Mouse (Mus musculus): ENCODE measurements at regions not wholly inside any gene's neighbourhood (a gene's known extent, or its start where the extent isn't known, plus 50 kb on each side); places are given as distances from the start of the nearest gene placed in this dataset.

- no peak overlapping the region for H3K9ac ChIP-seq (ENCODE audit: low read depth, low read length)
- H3K9me3 ChIP-seq (replicated peaks; ENCODE audit: control insufficient read depth, low read length), result no peaks in the 10 kb centered on the region
- H3K27ac ChIP-seq (ENCODE audit: low read length), result no peak overlapping the region
- H3K4me3 ChIP-seq (ENCODE audit: low read depth, low read length), result no peak overlapping the region
- H3K4me2 ChIP-seq (ENCODE audit: low read depth, low read length), result no peak overlapping the region
- no peak for ATAC-seq (ENCODE audit: low read depth)
- H3K36me3 ChIP-seq (ENCODE audit: control insufficient read depth, insufficient read depth), result no peaks in the 10 kb centered on the region
- 77% methylated on average over 3 of the region's 3 CpGs for WGBS (ENCODE audit: insufficient replicate concordance)
- no peaks in the 10 kb centered on the region for H3K27me3 ChIP-seq (ENCODE audit: control insufficient read depth, insufficient read depth, low read depth, low read length)
- peaks cover 23% of the 10 kb centered on the region for H3K4me1 ChIP-seq (ENCODE audit: control insufficient read depth, low read depth, low read length)
Measured at GRCm38 (mm10) chr14:76880851-76881250, 155.7 kb upstream of the Ccdc122 start.

DNA sequence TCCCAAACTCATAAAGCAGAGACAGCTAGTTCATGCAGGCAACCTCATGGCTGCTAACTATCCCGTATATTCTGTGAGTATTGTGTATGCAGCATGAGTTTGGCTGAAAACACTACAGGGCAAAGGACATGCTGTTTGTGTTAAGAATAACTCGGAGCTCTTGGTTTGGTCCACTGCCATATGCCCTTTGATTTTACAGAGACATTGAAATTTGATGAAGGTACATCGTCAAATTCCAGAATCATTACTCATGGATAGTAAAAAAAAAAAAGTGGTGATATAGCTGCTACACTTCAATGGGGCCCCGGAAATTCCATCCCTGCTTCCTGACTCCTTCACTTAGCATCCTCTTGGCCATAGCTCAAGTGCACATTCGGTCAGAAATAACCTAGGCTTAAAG, 159.3 kb upstream of the Ccdc122 start:
- H3K27me3 ChIP-seq (ENCODE audit: control insufficient read depth, insufficient read depth, low read depth, low read length), result no peaks in the 10 kb centered on the region
- H3K9me3 ChIP-seq (replicated peaks; ENCODE audit: control insufficient read depth, low read length), result no peaks in the 10 kb centered on the region
- no peaks in the 10 kb centered on the region for H3K36me3 ChIP-seq (ENCODE audit: control insufficient read depth, insufficient read depth)
- no peak overlapping the region for H3K4me3 ChIP-seq (ENCODE audit: low read depth, low read length)
- H3K4me2 ChIP-seq (ENCODE audit: low read depth, low read length), result no peak overlapping the region
- no peak overlapping the region for H3K27ac ChIP-seq (ENCODE audit: low read length)
- peaks cover 4% of the 10 kb centered on the region for H3K4me1 ChIP-seq (ENCODE audit: control insufficient read depth, low read depth, low read length)
- ATAC-seq (ENCODE audit: low read depth), result no peak
- no peak overlapping the region for H3K9ac ChIP-seq (ENCODE audit: low read depth, low read length)
- 51% methylated on average over 5 of the region's 5 CpGs for WGBS (ENCODE audit: insufficient replicate concordance)

GRCm38 (mm10) chr14:76876015-76876414, 160.6 kb upstream of the Ccdc122 start:
- H3K27me3 ChIP-seq (ENCODE audit: control insufficient read depth, insufficient read depth, low read depth, low read length), result no peaks in the 10 kb centered on the region
- no peaks in the 10 kb centered on the region for H3K9me3 ChIP-seq (replicated peaks; ENCODE audit: control insufficient read depth, low read length)
- no peaks in the 10 kb centered on the region for H3K36me3 ChIP-seq (ENCODE audit: control insufficient read depth, insufficient read depth)
- WGBS (ENCODE audit: insufficient replicate concordance), result 51% methylated on average over 7 of the region's 7 CpGs
- H3K4me3 ChIP-seq (ENCODE audit: low read depth, low read length), result no peak overlapping the region
- H3K9ac ChIP-seq (ENCODE audit: low read depth, low read length), result no peak overlapping the region
- no peak for ATAC-seq (ENCODE audit: low read depth)
- H3K4me2 ChIP-seq (ENCODE audit: low read depth, low read length), result no peak overlapping the region
- H3K27ac ChIP-seq (ENCODE audit: low read length), result no peak overlapping the region; the same call in 1 of the 2 replicates
- H3K4me1 ChIP-seq (ENCODE audit: control insufficient read depth, low read depth, low read length), result no peaks in the 10 kb centered on the region

DNA sequence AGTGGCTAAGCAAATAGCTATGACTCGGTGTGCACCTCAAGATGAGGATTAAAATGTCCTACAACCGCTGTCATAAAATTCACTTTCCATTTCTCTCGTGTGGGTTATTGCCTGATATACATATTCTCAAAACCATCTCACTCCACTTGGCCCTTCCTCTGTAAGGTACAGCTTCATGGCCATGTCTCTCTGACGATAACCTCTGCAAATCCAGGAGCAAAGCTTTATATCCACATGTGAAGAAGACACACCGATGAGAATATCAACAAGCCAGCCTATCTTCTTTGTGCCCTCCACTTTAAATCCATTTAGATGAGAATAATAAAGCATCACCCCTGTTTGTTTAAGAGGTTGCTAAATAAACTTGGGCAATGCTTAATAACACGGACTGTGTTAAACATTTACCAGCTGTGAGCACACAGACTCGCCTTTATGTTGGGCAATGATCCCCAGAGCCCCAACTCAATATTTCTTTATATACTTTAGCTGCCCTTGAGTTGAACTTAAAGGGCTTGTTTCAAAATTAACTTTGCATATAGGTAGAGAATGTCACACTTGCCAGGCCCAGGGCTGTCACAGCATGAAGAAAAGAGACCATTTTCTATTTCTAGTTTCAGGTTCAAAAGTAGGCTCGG, 161.2 kb upstream of the Ccdc122 start:
- Histone ChIP-seq H3K36me3 (ENCODE audit: control insufficient read depth, insufficient read depth) (no peaks in the 10 kb centered on the region), H3K4me2 (ENCODE audit: low read depth, low read length) (no peak overlapping the region), H3K4me1 (ENCODE audit: control insufficient read depth, low read depth, low read length) (no peaks in the 10 kb centered on the region), H3K9ac (ENCODE audit: low read depth, low read length) (no peak overlapping the region), H3K27me3 (ENCODE audit: control insufficient read depth, insufficient read depth, low read depth, low read length) (no peaks in the 10 kb centered on the region), H3K27ac (ENCODE audit: low read length) (peak overlapping the region; percentile 65), H3K4me3 (ENCODE audit: low read depth, low read length) (no peak overlapping the region), H3K9me3 (replicated peaks; ENCODE audit: control insufficient read depth, low read length) (no peaks in the 10 kb centered on the region)
- WGBS (ENCODE audit: insufficient replicate concordance), result 47% methylated on average over 8 of the region's 8 CpGs
- peak; percentile 84 for ATAC-seq (ENCODE audit: low read depth)

DNA sequence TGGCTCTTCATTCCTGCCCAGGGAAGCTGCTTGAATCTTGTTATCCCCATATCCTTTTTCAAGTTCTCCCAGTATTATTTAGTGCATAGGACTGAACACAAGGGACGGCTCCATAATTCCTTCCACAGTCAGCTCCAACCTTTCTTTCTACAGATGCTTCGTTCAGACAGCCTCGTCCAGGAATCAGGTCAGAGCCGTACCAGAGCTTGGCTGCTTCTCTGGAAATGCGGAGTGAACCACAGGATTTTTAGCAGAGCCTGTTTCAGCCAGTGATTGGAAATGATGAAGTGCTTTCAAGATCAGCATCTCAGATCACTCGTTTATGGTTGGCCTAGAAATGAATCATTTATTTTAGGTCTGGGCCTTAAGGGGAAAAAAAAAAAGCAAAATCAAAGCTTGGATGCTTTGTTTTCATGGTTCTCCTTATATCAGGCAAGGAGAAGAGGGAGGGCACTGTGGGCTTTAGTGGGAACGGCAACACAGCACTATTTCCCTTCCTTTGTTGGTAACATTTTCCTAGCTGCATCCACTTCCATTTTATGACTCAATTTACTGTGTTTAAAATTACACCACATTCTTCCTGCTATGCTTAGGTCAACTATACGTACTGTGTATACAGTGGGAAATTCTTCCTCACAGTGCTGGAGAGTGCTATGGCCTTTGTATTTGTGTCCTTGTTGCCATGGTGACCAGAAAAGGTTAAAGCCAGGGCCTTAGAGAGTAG, 161.9 kb upstream of the Ccdc122 start:
- ATAC-seq (ENCODE audit: low read depth), result peak; percentile 87
- Histone ChIP-seq H3K4me2 (ENCODE audit: low read depth, low read length) (no peak overlapping the region), H3K27ac (ENCODE audit: low read length) (peak overlapping the region; percentile 64), H3K9ac (ENCODE audit: low read depth, low read length) (no peak overlapping the region), H3K36me3 (ENCODE audit: control insufficient read depth, insufficient read depth) (no peaks in the 10 kb centered on the region), H3K27me3 (ENCODE audit: control insufficient read depth, insufficient read depth, low read depth, low read length) (no peaks in the 10 kb centered on the region), H3K4me1 (ENCODE audit: control insufficient read depth, low read depth, low read length) (no peaks in the 10 kb centered on the region), H3K4me3 (ENCODE audit: low read depth, low read length) (no peak overlapping the region), H3K9me3 (replicated peaks; ENCODE audit: control insufficient read depth, low read length) (no peaks in the 10 kb centered on the region)
- WGBS (ENCODE audit: insufficient replicate concordance), result 51% methylated on average over 8 of the region's 8 CpGs

DNA sequence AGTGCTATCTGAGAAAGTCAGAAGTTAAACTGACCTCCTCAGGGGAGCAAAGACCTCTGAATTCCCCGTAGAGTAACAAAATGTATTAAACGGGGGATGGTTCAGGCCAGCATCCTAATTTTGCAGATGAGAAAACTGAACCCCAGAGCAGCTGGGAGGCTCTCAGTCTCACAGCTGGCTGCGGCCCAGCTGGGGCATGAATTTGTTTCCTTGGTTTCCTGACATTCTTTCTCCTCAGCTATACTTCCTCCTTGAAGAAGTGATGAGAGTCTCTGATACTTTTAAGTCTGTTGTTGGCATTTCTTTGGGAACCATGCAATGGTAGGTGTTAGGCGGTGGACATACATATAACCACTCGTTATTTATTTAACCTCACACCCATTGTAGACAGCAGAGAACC, 162.9 kb upstream of the Ccdc122 start:
- no peaks in the 10 kb centered on the region for H3K27me3 ChIP-seq (ENCODE audit: control insufficient read depth, insufficient read depth, low read depth, low read length)
- H3K4me3 ChIP-seq (ENCODE audit: low read depth, low read length), result no peak overlapping the region
- no peaks in the 10 kb centered on the region for H3K36me3 ChIP-seq (ENCODE audit: control insufficient read depth, insufficient read depth)
- H3K27ac ChIP-seq (ENCODE audit: low read length), result no peak overlapping the region
- no peaks in the 10 kb centered on the region for H3K4me1 ChIP-seq (ENCODE audit: control insufficient read depth, low read depth, low read length)
- no peak overlapping the region for H3K4me2 ChIP-seq (ENCODE audit: low read depth, low read length)
- no peak for ATAC-seq (ENCODE audit: low read depth)
- WGBS (ENCODE audit: insufficient replicate concordance), result 35% methylated on average over 5 of the region's 5 CpGs
- no peaks in the 10 kb centered on the region for H3K9me3 ChIP-seq (replicated peaks; ENCODE audit: control insufficient read depth, low read length)
- no peak overlapping the region for H3K9ac ChIP-seq (ENCODE audit: low read depth, low read length)

GRCm38 (mm10) chr14:76872976-76873375, 163.6 kb upstream of the Ccdc122 start:
- Histone ChIP-seq H3K36me3 (ENCODE audit: control insufficient read depth, insufficient read depth) (no peaks in the 10 kb centered on the region), H3K4me3 (ENCODE audit: low read depth, low read length) (no peak overlapping the region), H3K4me2 (ENCODE audit: low read depth, low read length) (no peak overlapping the region), H3K27ac (ENCODE audit: low read length) (no peak overlapping the region), H3K9ac (ENCODE audit: low read depth, low read length) (no peak overlapping the region), H3K4me1 (ENCODE audit: control insufficient read depth, low read depth, low read length) (no peaks in the 10 kb centered on the region), H3K9me3 (replicated peaks; ENCODE audit: control insufficient read depth, low read length) (no peaks in the 10 kb centered on the region), H3K27me3 (ENCODE audit: control insufficient read depth, insufficient read depth, low read depth, low read length) (no peaks in the 10 kb centered on the region)
- no peak for ATAC-seq (ENCODE audit: low read depth)
- 77% methylated on average over 6 of the region's 6 CpGs for WGBS (ENCODE audit: insufficient replicate concordance)

DNA sequence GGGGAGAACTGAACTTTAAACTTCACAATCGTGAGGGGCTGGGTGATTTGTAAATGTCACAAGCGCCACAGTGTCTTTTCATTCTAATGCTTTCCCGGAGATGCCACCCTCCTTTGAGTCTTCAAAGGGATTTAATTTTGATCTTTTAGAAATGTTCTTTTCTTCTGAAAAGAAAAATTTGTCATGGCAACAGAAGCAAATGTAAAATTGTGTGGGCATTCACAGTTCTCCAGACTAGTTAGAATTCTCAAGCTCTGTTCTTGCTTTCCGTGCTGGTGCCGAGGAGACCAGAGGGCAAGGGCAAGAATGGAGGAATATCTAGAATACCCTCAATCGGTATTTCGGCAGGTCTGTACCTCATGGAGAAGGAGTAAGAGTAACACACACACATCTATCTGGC, 164.1 kb upstream of the Ccdc122 start:
- H3K9me3 ChIP-seq (replicated peaks; ENCODE audit: control insufficient read depth, low read length), result no peaks in the 10 kb centered on the region
- no peak overlapping the region for H3K27ac ChIP-seq (ENCODE audit: low read length)
- no peaks in the 10 kb centered on the region for H3K27me3 ChIP-seq (ENCODE audit: control insufficient read depth, insufficient read depth, low read depth, low read length)
- no peaks in the 10 kb centered on the region for H3K4me1 ChIP-seq (ENCODE audit: control insufficient read depth, low read depth, low read length)
- 72% methylated on average over 7 of the region's 7 CpGs for WGBS (ENCODE audit: insufficient replicate concordance)
- ATAC-seq (ENCODE audit: low read depth), result no peak
- H3K4me3 ChIP-seq (ENCODE audit: low read depth, low read length), result no peak overlapping the region
- H3K36me3 ChIP-seq (ENCODE audit: control insufficient read depth, insufficient read depth), result no peaks in the 10 kb centered on the region
- H3K9ac ChIP-seq (ENCODE audit: low read depth, low read length), result no peak overlapping the region
- no peak overlapping the region for H3K4me2 ChIP-seq (ENCODE audit: low read depth, low read length)

DNA sequence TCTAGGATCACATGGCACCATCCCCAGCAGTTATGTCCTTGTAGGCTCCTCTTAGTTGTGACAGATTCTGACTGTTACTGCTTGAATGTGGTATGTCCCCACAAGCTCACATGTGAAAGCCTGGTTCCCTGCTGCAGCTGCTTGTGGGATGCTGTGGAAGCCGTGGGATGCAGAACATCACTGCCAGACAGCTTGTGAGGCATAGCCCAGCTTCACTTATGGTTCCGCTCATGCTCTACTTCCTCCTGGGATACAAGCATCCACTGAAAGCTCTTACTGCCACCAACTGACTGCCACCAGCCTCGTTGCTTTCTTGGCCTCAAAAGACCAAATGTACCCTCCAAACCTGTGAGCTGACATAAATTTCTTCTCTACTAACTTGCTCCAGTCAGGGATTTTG, 167.7 kb upstream of the Ccdc122 start:
- WGBS (ENCODE audit: insufficient replicate concordance), result 66% methylated on average over 3 of the region's 3 CpGs

More for the DNA sequence above, 167.7 kb upstream of the Ccdc122 start:
- Histone ChIP-seq H3K36me3 (ENCODE audit: control insufficient read depth, insufficient read depth) (no peaks in the 10 kb centered on the region), H3K4me1 (ENCODE audit: control insufficient read depth, low read depth, low read length) (no peaks in the 10 kb centered on the region), H3K9me3 (replicated peaks; ENCODE audit: control insufficient read depth, low read length) (no peaks in the 10 kb centered on the region), H3K4me3 (ENCODE audit: low read depth, low read length) (no peak overlapping the region), H3K9ac (ENCODE audit: low read depth, low read length) (no peak overlapping the region), H3K4me2 (ENCODE audit: low read depth, low read length) (no peak overlapping the region), H3K27me3 (ENCODE audit: control insufficient read depth, insufficient read depth, low read depth, low read length) (no peaks in the 10 kb centered on the region), H3K27ac (ENCODE audit: low read length) (no peak overlapping the region)
- ATAC-seq (ENCODE audit: low read depth), result no peak

Measured in liver, embryonic 16.5 days (tissue).